Mouse (Mus musculus): ENCODE measurements around the gene Carmil1.

- TF ChIP-seq EP300 (IDR thresholded peaks at IDR 0.05; ENCODE audit: insufficient read depth, low read depth, low read length), result no peak
- no peak for TF ChIP-seq POLR2A (IDR thresholded peaks at IDR 0.05; ENCODE audit: insufficient read depth, low read depth, low read length)
These were observed 34.3 kb downstream of the Carmil1 start for GRCm38 (mm10) chr13:24246266-24246665.
